Mouse (Mus musculus) layer of hippocampus, postnatal 14 days (tissue): ENCODE measurements at regions not wholly inside any gene's neighbourhood (a gene's known extent, or its start where the extent isn't known, plus 50 kb on each side); places are given as distances from the start of the nearest gene placed in this dataset.
A peak's percentile ranks its signal among the peaks of the same experiment; 100 is the strongest.
"Not testable (repeated sequence)": the region's sequence is repeated elsewhere in the genome, so short reads cannot be mapped to it uniquely, and the experiment has no call there.

Experiments
- DNase-seq, 2 experiments: peaks; one replicate each; pipeline ENCODE4 v3.0.0; 2021 to 2022; ENCODE audit warnings: low spot score in 2 of 2, mixed read lengths in 1 of 2

GRCm38 (mm10) chr14:15061966-15062860, 259.0 kb downstream of the Nek10 start:
- no peak for DNase-seq

GRCm38 (mm10) chr14:15062861-15063418, 259.7 kb downstream of the Nek10 start:
- no peak for DNase-seq

GRCm38 (mm10) chr14:15064991-15065525, 261.8 kb downstream of the Nek10 start:
- peak in 1 of 2 experiments; percentile 13 for DNase-seq

- DNase-seq, result no peak
These were observed 272.7 kb downstream of the Nek10 start for GRCm38 (mm10) chr14:15075877-15076276.

DNA sequence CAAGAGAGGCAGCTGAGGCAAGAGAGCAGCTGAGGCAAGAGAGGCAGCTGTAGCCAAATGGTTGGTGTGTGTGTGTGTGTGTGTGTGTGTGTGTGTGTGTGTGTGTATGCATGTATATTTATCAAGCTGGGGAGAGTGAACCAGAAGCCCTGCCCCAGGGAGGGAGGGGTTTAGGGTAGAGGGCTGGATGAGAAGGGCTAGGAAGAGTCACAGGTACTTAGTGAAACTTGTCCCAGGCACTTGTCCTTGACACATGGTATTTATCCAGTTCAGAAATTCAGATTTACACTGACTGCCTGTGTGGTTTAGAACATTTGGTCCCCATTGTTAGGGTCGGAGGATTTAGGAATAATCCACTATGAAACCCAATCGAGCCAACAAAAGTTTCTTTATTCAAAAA, 279.7 kb downstream of the Nek10 start:
- DNase-seq, result no peak

- DNase-seq, result no peak
These were observed 280.6 kb downstream of the Nek10 start for GRCm38 (mm10) chr14:15083812-15084211.

DNA sequence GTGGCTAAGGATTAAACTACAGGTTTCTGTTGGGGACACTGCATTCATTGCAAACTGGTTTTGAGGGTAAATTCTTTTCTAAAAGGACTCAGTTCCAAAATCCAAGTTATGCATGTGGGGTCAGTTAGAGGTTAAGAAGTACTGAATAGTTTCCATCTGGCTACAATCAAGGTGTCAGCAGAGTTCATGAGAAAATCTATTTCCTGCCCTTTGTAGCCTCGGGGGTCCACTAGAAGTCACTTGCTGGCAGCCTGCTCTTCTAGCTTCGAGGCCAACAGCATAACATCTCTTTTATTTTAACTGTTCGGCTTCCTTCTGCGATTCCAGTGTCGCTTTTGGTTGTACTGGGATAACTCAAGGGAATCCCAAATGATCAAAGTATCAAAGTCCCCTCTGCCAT, 283.8 kb downstream of the Nek10 start:
- DNase-seq, result no peak

GRCm38 (mm10) chr14:15096865-15097264, 293.6 kb downstream of the Nek10 start:
- DNase-seq, result no peak

DNA sequence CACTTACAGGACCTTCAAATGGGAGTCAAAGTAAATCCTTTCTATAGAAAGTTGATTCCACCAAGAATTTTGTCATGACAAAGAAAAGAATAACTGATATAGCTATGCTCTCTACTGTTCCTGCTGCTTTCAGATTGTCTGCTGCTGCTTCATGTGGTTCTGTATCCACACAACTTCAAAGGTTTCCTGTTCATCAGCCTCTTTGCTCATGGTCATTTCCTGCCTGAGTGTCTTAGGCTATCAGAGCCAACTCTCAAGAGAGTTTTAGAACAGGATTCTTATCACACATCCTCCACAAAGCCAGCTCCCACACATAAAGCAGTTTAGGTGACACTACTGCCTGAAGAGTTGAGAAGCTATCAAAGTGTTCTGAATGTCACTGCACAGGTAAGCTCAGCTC, 296.7 kb downstream of the Nek10 start:
- DNase-seq, result no peak

GRCm38 (mm10) chr14:15107795-15108321, 304.6 kb downstream of the Nek10 start:
- no peak for DNase-seq

DNA sequence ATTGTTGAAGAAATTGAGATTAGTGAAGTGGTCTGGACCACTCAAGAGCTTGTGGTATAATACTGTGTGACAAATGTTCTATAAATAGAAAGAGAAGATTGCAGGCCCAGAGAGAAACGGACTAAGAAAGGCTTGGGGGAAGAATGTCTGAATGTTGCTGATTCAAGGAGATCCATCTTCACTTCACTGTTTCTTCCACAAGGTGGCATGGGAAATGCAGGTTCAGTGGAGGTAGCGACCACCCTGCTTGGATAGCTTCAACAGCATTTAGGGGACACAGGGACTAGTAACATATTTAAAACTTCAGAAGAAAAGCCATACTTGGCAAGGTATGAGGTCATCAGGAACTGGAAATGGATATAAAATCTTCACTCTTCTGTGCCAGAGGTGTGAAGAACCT, 316.5 kb downstream of the Nek10 start:
- no peak for DNase-seq

- DNase-seq, result no peak
These were observed 310.6 kb downstream of the Lrrc3b start for GRCm38 (mm10) chr14:15128157-15128556.

DNA sequence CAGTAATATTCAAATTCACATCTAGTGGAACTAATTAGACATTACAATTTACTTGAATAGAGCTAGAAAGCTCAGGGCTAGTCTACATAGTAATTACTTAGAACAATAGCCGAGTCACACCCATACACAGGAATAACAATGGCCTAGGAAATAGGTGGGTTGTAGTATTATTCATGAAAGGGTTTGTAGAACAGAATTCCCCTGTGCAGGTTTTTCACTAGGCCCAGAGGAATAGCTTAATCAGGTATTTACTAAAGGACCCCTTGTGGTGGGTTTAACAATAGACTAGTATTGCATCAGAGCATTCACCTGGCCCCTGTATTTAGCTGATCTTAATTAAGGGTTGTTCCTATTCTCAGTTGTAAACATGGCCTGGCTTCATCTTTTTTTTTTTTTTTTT, 297.9 kb downstream of the Lrrc3b start:
- not testable (repeated sequence) for DNase-seq

- no peak for DNase-seq
These were observed 295.9 kb downstream of the Lrrc3b start for GRCm38 (mm10) chr14:15142839-15143238.

DNA sequence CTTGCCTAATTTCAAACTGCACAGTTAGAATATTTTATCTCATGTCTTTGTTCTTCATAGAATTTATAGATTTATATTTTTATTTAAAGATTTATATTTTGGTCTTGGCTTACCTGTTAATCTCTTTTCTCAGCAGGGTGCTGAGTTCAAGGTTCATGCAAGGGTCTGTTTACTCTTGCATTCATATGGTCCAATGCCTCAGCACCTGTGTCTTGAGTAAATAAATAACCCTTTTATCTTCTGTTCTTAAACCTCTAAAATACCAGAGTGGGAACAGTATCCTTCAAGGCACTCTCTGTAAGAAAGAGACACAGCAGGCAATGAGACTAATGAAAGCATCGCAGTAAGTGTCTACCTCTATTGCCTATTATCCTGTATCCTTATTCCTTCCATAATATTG, 290.3 kb downstream of the Lrrc3b start:
- no peak for DNase-seq
